Mouse (Mus musculus) erythroid progenitor cell, adult 5-6 weeks (primary cell): ENCODE data around the gene Gng7. TPM values are rescaled to one million over a fixed set of nuclear protein-coding genes. Genes with fewer than 3 reads are reported as not detected.

Source experiments
- ATAC-seq: replicated peaks from 2 replicates; pipeline ENCODE4 v1.8.0; 2016; ENCODE audit warnings: moderate number of reproducible peaks, mild to moderate bottlenecking, moderate TSS enrichment, inconsistent platforms; ENCODE audit not compliant: poor library complexity, low FRiP score, severe bottlenecking
- total RNA-seq, 2 experiments: library from RNA; stranded (forward) in 1 of 2; stranded (reverse) in 1 of 2; fragments of 150-400 nt in 1 of 2; fragments of 186-747, 209-891 nt in 1 of 2; gene quantifications; 2 replicates each; pipeline versions ENCODE4 v1.2.3 to v1.2.4; 2015 to 2017; ENCODE audit warnings: low replicate concordance in 2 of 2

Gng7 gene
- total RNA-seq, 2 experiments from 2014 or later, result 0.38 TPM; not detected in 1

GRCm38 (mm10) chr10:80933421-80933979, 81.2 kb downstream of the Gng7 start:
- ATAC-seq, result no peak

- no peak for ATAC-seq
These were observed 81.9 kb downstream of the Gng7 start for GRCm38 (mm10) chr10:80932700-80933420.

- ATAC-seq, result no peak
These were observed 82.5 kb downstream of the Gng7 start for GRCm38 (mm10) chr10:80932206-80932605.

- no peak for ATAC-seq
These were observed 83.0 kb downstream of the Gng7 start for GRCm38 (mm10) chr10:80931695-80932094.

- no peak for ATAC-seq
These were observed 83.5 kb downstream of the Gng7 start for GRCm38 (mm10) chr10:80931153-80931671.

- no peak for ATAC-seq
These were observed 84.2 kb downstream of the Gng7 start for GRCm38 (mm10) chr10:80930361-80931152.

- ATAC-seq, result peak; percentile 97
These were observed 85.2 kb downstream of the Gng7 start, which contains the start of gene Gadd45b for GRCm38 (mm10) chr10:80929299-80930226. TSS of gene Gadd45b (plus strand) at chr10:80930073.

- peak; percentile 47; the same call in 1 of the 2 replicates for ATAC-seq
These were observed 86.0 kb downstream of the Gng7 start for GRCm38 (mm10) chr10:80928586-80929298.

- ATAC-seq, result no peak
These were observed 89.3 kb downstream of the Gng7 start for GRCm38 (mm10) chr10:80925472-80925871.

- no peak for ATAC-seq
These were observed 92.8 kb downstream of the Gng7 start for GRCm38 (mm10) chr10:80921923-80922322.

GRCm38 (mm10) chr10:80917779-80918434, 96.8 kb downstream of the Gng7 start, which contains the start of gene Lmnb2:
TSS of gene Lmnb2 (minus strand) at chr10:80918245.
- peak; percentile 50; the same call in 1 of the 2 replicates for ATAC-seq

GRCm38 (mm10) chr10:80917336-80917778, 97.4 kb downstream of the Gng7 start:
- ATAC-seq, result no peak

- ATAC-seq, result no peak
These were observed 99.0 kb downstream of the Gng7 start for GRCm38 (mm10) chr10:80915736-80916135.

GRCm38 (mm10) chr10:80915260-80915659, 99.5 kb downstream of the Gng7 start:
- no peak for ATAC-seq

- ATAC-seq, result no peak
These were observed 100.5 kb downstream of the Gng7 start for GRCm38 (mm10) chr10:80914253-80914656.

- ATAC-seq, result no peak
These were observed 101.3 kb downstream of the Gng7 start for GRCm38 (mm10) chr10:80913364-80914011.

- ATAC-seq, result no peak
These were observed 102.9 kb downstream of the Gng7 start for GRCm38 (mm10) chr10:80911891-80912290.

- no peak for ATAC-seq
These were observed 103.4 kb downstream of the Gng7 start for GRCm38 (mm10) chr10:80911354-80911753.
